Mouse (Mus musculus): Measurements from ENCODE around the gene Kcnip1. TPM values are rescaled to one million over a fixed set of nuclear protein-coding genes. Genes with fewer than 3 reads are reported as not detected.

Gene Kcnip1
- polyA plus RNA-seq, 1 experiment from 2014 or later: 92.9 TPM

GRCm38 (mm10) chr11:33596655-33597054 lies 396.3 kb downstream of the Kcnip1 start:
- Histone ChIP-seq H3K4me1 (no peaks in the 10 kb centered on the region), H3K9ac (no peak overlapping the region), H3K27me3 (replicated peaks) (no peaks in the 10 kb centered on the region), H3K4me2 (no peak overlapping the region), H3K27ac (no peak overlapping the region), H3K4me3 (no peak overlapping the region), H3K36me3 (replicated peaks) (no peaks in the 10 kb centered on the region), H3K9me3 (no peaks in the 10 kb centered on the region)
- WGBS: 80% methylated on average over 4 of the region's 4 CpGs
- no peak for ATAC-seq (replicated peaks)

- no peak overlapping the region for H3K9ac ChIP-seq
- 89% methylated on average over 4 of the region's 4 CpGs for WGBS
- no peak overlapping the region for H3K4me3 ChIP-seq
- no peaks in the 10 kb centered on the region for H3K36me3 ChIP-seq (replicated peaks)
- H3K27me3 ChIP-seq (replicated peaks): no peaks in the 10 kb centered on the region
- H3K4me2 ChIP-seq: no peak overlapping the region
- no peak for ATAC-seq (replicated peaks)
- H3K4me1 ChIP-seq: no peaks in the 10 kb centered on the region
- H3K9me3 ChIP-seq: no peaks in the 10 kb centered on the region
- no peak overlapping the region for H3K27ac ChIP-seq
Measured at GRCm38 (mm10) chr11:33592826-33593225, 400.1 kb downstream of the Kcnip1 start.

- no peak overlapping the region for H3K4me2 ChIP-seq
- H3K27ac ChIP-seq: no peak overlapping the region
- 92% methylated on average over 3 of the region's 3 CpGs for WGBS
- H3K4me1 ChIP-seq: no peaks in the 10 kb centered on the region
- no peaks in the 10 kb centered on the region for H3K27me3 ChIP-seq (replicated peaks)
- no peak overlapping the region for H3K4me3 ChIP-seq
- ATAC-seq (replicated peaks): no peak
- H3K9ac ChIP-seq: no peak overlapping the region
- no peaks in the 10 kb centered on the region for H3K36me3 ChIP-seq (replicated peaks)
- H3K9me3 ChIP-seq: no peaks in the 10 kb centered on the region
Measured at GRCm38 (mm10) chr11:33590771-33591170, 402.2 kb downstream of the Kcnip1 start.

- Histone ChIP-seq H3K9ac (no peak overlapping the region), H3K9me3 (no peaks in the 10 kb centered on the region), H3K4me1 (no peaks in the 10 kb centered on the region), H3K36me3 (replicated peaks) (no peaks in the 10 kb centered on the region), H3K4me2 (no peak overlapping the region), H3K4me3 (no peak overlapping the region), H3K27ac (no peak overlapping the region), H3K27me3 (replicated peaks) (no peaks in the 10 kb centered on the region)
- 86% methylated on average over 6 of the region's 6 CpGs for WGBS
- no peak for ATAC-seq (replicated peaks)
Measured at GRCm38 (mm10) chr11:33586614-33587013, 406.3 kb downstream of the Kcnip1 start.

- Histone ChIP-seq H3K27ac (no peak overlapping the region), H3K4me2 (no peak overlapping the region), H3K9me3 (no peaks in the 10 kb centered on the region), H3K27me3 (replicated peaks) (no peaks in the 10 kb centered on the region), H3K4me3 (no peak overlapping the region), H3K4me1 (no peaks in the 10 kb centered on the region), H3K36me3 (replicated peaks) (no peaks in the 10 kb centered on the region), H3K9ac (no peak overlapping the region)
- ATAC-seq (replicated peaks): no peak
- WGBS: 63% methylated on average over 3 of the region's 3 CpGs
Measured at GRCm38 (mm10) chr11:33579621-33580020, 413.3 kb downstream of the Kcnip1 start.

Other genes with a start within 250 kb of the Kcnip1 start
- gene Kcnmb1, start 30.1 kb downstream of the Kcnip1 start, polyA plus RNA-seq (2015; fragmentation: Nextera tagmentation; extraction: Ambion mirVana): 0.20 and 0.21 TPM in 2 replicates
- 2.6 and 4.0 TPM in 2 replicates for gene Lcp2, start 53.8 kb upstream of the Kcnip1 start, polyA plus RNA-seq (2015; fragmentation: Nextera tagmentation; extraction: Ambion mirVana)
- not detected in 2 replicates for gene 4930469K13Rik, start 105.4 kb upstream of the Kcnip1 start, polyA plus RNA-seq (2015; fragmentation: Nextera tagmentation; extraction: Ambion mirVana)
- gene Foxi1, start 214.9 kb upstream of the Kcnip1 start, polyA plus RNA-seq (2015; fragmentation: Nextera tagmentation; extraction: Ambion mirVana): not detected in 2 replicates